Comparison of ENCODE assay signal across 13 mouse cellular contexts in the genomic region with DNA sequence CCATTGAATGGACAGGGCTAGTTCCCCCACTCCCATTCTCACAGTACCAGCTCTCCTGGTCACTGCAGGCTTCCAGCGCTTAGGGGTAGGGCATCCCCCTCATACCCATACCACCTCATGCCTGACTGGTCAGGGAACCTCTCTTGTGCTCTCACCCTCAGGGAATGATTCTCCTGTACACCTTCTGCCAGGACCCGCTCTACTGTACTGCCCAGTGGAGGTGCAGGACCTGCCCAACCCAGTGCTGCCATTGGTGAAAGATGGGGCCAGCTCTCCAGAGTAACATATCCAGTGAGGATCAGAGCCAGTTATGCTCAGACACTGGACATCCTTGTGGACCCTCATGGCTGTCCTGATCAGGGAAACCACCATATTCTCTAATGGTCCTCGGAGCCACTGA.
"Had no signal": no experiment of that assay in that cellular context is flagged by ENCODE, and none has a peak within 500 bp of the region (broad histone marks: within the 10 kb centered on the region; RNA-seq: fewer than 3 reads in every experiment).

No protein-coding gene starts in this region.

- H3K4me1 ChIP-seq: megakaryocyte, embryonic 14.5 days; midbrain, embryonic 12.5 days; neural tube, embryonic 15.5 days had no signal

- H3K27ac ChIP-seq: midbrain, embryonic 12.5 days; neural tube, embryonic 15.5 days had no signal

- ATAC-seq: intestine, embryonic 16.5 days had no signal

- H3K27me3 ChIP-seq: megakaryocyte, embryonic 14.5 days; midbrain, embryonic 12.5 days; neural tube, embryonic 15.5 days had no signal

- H3K4me2 ChIP-seq: lung, embryonic 14.5 days; midbrain, embryonic 12.5 days; neural tube, embryonic 15.5 days had no signal

- H3K9ac ChIP-seq: lung, embryonic 14.5 days; midbrain, embryonic 12.5 days; neural tube, embryonic 15.5 days had no signal

- H3K36me3 ChIP-seq: midbrain, embryonic 12.5 days; neural tube, embryonic 15.5 days had no signal

- DNase-seq: kidney, adult 8-10 months; kidney, postnatal 10 days; left cerebral cortex, postnatal 4 days; lung, embryonic 14.5 days; lung, postnatal 10 days; lung, postnatal 4 days; right cerebral cortex, adult 18-20 months; right cerebral cortex, postnatal 25 days; thymus, postnatal 36 days had no signal

- H3K4me3 ChIP-seq: midbrain, embryonic 12.5 days; neural tube, embryonic 15.5 days had no signal

- H3K9me3 ChIP-seq: midbrain, embryonic 12.5 days; neural tube, embryonic 15.5 days had no signal
